ENCODE assay signal across 12 mouse cellular contexts in genomic region chr8:94694701-94695100, GRCm38 (mm10). TPM values are rescaled to one million over a fixed set of nuclear protein-coding genes. Genes with fewer than 3 reads are reported as not detected.
A peak's percentile ranks its signal among the peaks of the same experiment; 100 is the strongest.
DNase-seq lines count a peak whose midpoint lies in the region; ATAC-seq and TF ChIP-seq lines count a peak whose summit lies in the region.
"Had no signal": no experiment of that assay in that cellular context is flagged by ENCODE, and none has a peak within 500 bp of the region (broad histone marks: within the 10 kb centered on the region; RNA-seq: fewer than 3 reads in every experiment).

No protein-coding gene starts in this region.

- no peak for ATAC-seq in kidney, embryonic 15.5 days (replicated peaks; ENCODE audit: low FRiP score)
- ATAC-seq in intestine, embryonic 16.5 days: no peak
- ATAC-seq in heart, embryonic 11.5 days (replicated peaks; ENCODE audit: insufficient number of reproducible peaks, low FRiP score, low TSS enrichment): no peak
- ATAC-seq in megakaryocyte progenitor cell, adult 5-6 weeks (replicated peaks; ENCODE audit: poor library complexity): no peak

- H3K9me3 ChIP-seq in kidney, embryonic 15.5 days (replicated peaks): no peaks in the 10 kb centered on the region
- H3K9me3 ChIP-seq in CH12.LX (replicated peaks; ENCODE audit: low read length): no peaks in the 10 kb centered on the region
- no peaks in the 10 kb centered on the region for H3K9me3 ChIP-seq in intestine, embryonic 16.5 days (ENCODE audit: control insufficient read depth, low read length)
- H3K9me3 ChIP-seq in heart, embryonic 11.5 days (replicated peaks; ENCODE audit: control insufficient read depth, low read length): no peaks in the 10 kb centered on the region

- TF ChIP-seq POLR2A in CH12.LX (IDR thresholded peaks at IDR 0.05; ENCODE audit: low read depth, low read length): no peak

- H3K36me3 ChIP-seq in kidney, embryonic 15.5 days: no peaks in the 10 kb centered on the region
- no peaks in the 10 kb centered on the region for H3K36me3 ChIP-seq in CH12.LX (replicated peaks in 1 of 2; ENCODE audit: control insufficient read depth in 1 of 2, insufficient read depth in 1 of 2, low read length in 1 of 2)
- no peaks in the 10 kb centered on the region for H3K36me3 ChIP-seq in intestine, embryonic 16.5 days (ENCODE audit: control insufficient read depth, insufficient read depth, low read length)
- no peaks in the 10 kb centered on the region for H3K36me3 ChIP-seq in heart, embryonic 11.5 days (ENCODE audit: control insufficient read depth, insufficient read depth, low read length)

- peak overlapping the region; percentile 75 for H3K4me2 ChIP-seq in kidney, embryonic 15.5 days
- H3K4me2 ChIP-seq in CH12.LX (ENCODE audit: insufficient read depth, low read depth, poor library complexity, severe bottlenecking): peak overlapping the region; percentile 70
- peak overlapping the region; percentile 85; the same call in 1 of the 2 replicates for H3K4me2 ChIP-seq in intestine, embryonic 16.5 days (ENCODE audit: low read depth, low read length)
- H3K4me2 ChIP-seq in heart, embryonic 11.5 days: no peak overlapping the region

- peak overlapping the region; percentile 50 for H3K4me3 ChIP-seq in kidney, embryonic 15.5 days (replicated peaks)
- H3K4me3 ChIP-seq in CH12.LX (replicated peaks in 1 of 3; ENCODE audit: low read depth in 2 of 3, low read length in 2 of 3, poor library complexity in 1 of 3): peak overlapping the region in 2 of 3 experiments; percentile 35 to 43
- H3K4me3 ChIP-seq in intestine, embryonic 16.5 days (ENCODE audit: low read length): peak overlapping the region; percentile 64
- H3K4me3 ChIP-seq in heart, embryonic 11.5 days (ENCODE audit: low read depth, low read length): no peak overlapping the region

- TF ChIP-seq EP300 in CH12.LX (IDR thresholded peaks at IDR 0.05; ENCODE audit: low read length): no peak

- H3K4me1 ChIP-seq in kidney, embryonic 15.5 days: peaks cover 21% of the 10 kb centered on the region
- peaks cover 11 to 30% of the 10 kb centered on the region in 2 experiments; a peak in 3 of 4 replicates for H3K4me1 ChIP-seq in CH12.LX (ENCODE audit: control insufficient read depth in 1 of 2, insufficient read depth in 2 of 2)
- H3K4me1 ChIP-seq in intestine, embryonic 16.5 days (ENCODE audit: control insufficient read depth, insufficient read depth, low read length): peaks cover 9% of the 10 kb centered on the region
- H3K4me1 ChIP-seq in heart, embryonic 11.5 days (ENCODE audit: control insufficient read depth, insufficient read depth, low read length): peaks cover 7% of the 10 kb centered on the region; the same call in 1 of the 2 replicates

- no peak overlapping the region for H3K27ac ChIP-seq in kidney, embryonic 15.5 days
- H3K27ac ChIP-seq in CH12.LX (ENCODE audit: insufficient read depth, low read depth): no peak overlapping the region
- no peak overlapping the region for H3K27ac ChIP-seq in intestine, embryonic 16.5 days (ENCODE audit: low read length)
- no peak overlapping the region for H3K27ac ChIP-seq in heart, embryonic 11.5 days (ENCODE audit: low read depth, low read length)

- in situ Hi-C loops in CH12.LX (cut with MboI; ENCODE audit: low pct_ligation_motif_present, low pct_unique_long_range_greater_than_20kb, low sequenced_read_pairs): loop anchor here (10.0 kb wide), 3 partner anchors 100 to 360 kb away; no protein-coding TSS in a partner anchor

- dilution Hi-C loops in CH12.LX (cut with MboI; ENCODE audit: extremely low pct_ligation_motif_present, extremely low pct_unique_long_range_greater_than_20kb, low sequenced_read_pairs): no loop called here

- no peak overlapping the region for H3K9ac ChIP-seq in kidney, embryonic 15.5 days
- H3K9ac ChIP-seq in CH12.LX (ENCODE audit: insufficient read depth, low read depth): peak overlapping the region; percentile 8
- H3K9ac ChIP-seq in intestine, embryonic 16.5 days (ENCODE audit: low read depth, low read length): no peak overlapping the region
- no peak overlapping the region for H3K9ac ChIP-seq in heart, embryonic 11.5 days (ENCODE audit: low read depth, low read length)

- no peak for TF ChIP-seq RAD21 in CH12.LX (IDR thresholded peaks at IDR 0.05; ENCODE audit: low read depth, low read length)

- no peak for TF ChIP-seq CTCF in CH12.LX (conservative IDR thresholded peaks at IDR 0.05 in 1 of 2, IDR thresholded peaks at IDR 0.05 in 1 of 2; ENCODE audit: low read depth in 2 of 2, low read length in 2 of 2)

- H3K79me2 ChIP-seq in CH12.LX (replicated peaks; ENCODE audit: control insufficient read depth, extremely low read depth, insufficient read depth, poor library complexity, severe bottlenecking): no peaks in the 10 kb centered on the region; the same call in 1 of the 2 replicates

- DNase-seq in kidney, postnatal 10 days: no peak
- DNase-seq in CH12.LX (ENCODE audit: extremely low read depth) (no peak), ZHBTc4 (ENCODE audit: low read depth, low spot score) (peak; percentile 33)
- DNase-seq in testis, postnatal 10 days (ENCODE audit: low spot score): no peak
- DNase-seq: cerebellum, postnatal 14 days; gastrocnemius, postnatal 25 days; kidney, adult 9 months had no signal

- 5% methylated on average over 6 of the region's 6 CpGs for WGBS in kidney, embryonic 15.5 days
- WGBS in intestine, embryonic 16.5 days: 15% methylated on average over 6 of the region's 6 CpGs
- 4% methylated on average over 6 of the region's 6 CpGs for WGBS in heart, embryonic 11.5 days (ENCODE audit: insufficient replicate concordance)

- peaks cover 65% of the 10 kb centered on the region for H3K27me3 ChIP-seq in kidney, embryonic 15.5 days
- peaks cover 27% of the 10 kb centered on the region for H3K27me3 ChIP-seq in CH12.LX (replicated peaks)
- H3K27me3 ChIP-seq in intestine, embryonic 16.5 days (replicated peaks; ENCODE audit: control insufficient read depth, insufficient read depth, low read length): peaks cover 18% of the 10 kb centered on the region
- H3K27me3 ChIP-seq in heart, embryonic 11.5 days (ENCODE audit: control insufficient read depth, insufficient read depth, low read length): peaks cover 64% of the 10 kb centered on the region

TF ChIP-seq in CH12.LX, 34 proteins besides CTCF, POLR2A, EP300 and RAD21:
- 0 out of 2 replicates have a peak, but pooled peaks have one; percentile 8 for TF ChIP-seq MEF2A (IDR thresholded peaks at IDR 0.05; ENCODE audit: borderline replicate concordance, low read depth, low read length)
- TF ChIP-seq SIN3A (IDR thresholded peaks at IDR 0.05; ENCODE audit: low read length): 0 out of 2 replicates have a peak, but pooled peaks have one; percentile 23
- TF ChIP-seq JUND (conservative IDR thresholded peaks at IDR 0.05; ENCODE audit: low read depth, low read length): no peak
- TF ChIP-seq MYC (IDR thresholded peaks at IDR 0.05; ENCODE audit: low read depth, low read length): 0 out of 2 replicates have a peak, but pooled peaks have one; percentile 2

RNA-seq across cellular contexts. Expression of gene Pllp, which starts 1.4 kb away (rescaled TPM):
- polyA plus RNA-seq in kidney, embryonic 15.5 days (2015; fragmentation: Nextera tagmentation; extraction: Ambion mirVana): 12.1 and 13.1 TPM in 2 replicates
- 25.9 and 29.5 TPM in 2 replicates for total RNA-seq in CH12.LX (2012; rRNA removed)
- total RNA-seq in CH12.LX (2014; rRNA removed): 5.1 and 5.3 TPM in 2 replicates
- 3.7 and 6.1 TPM in 2 replicates for polyA plus RNA-seq in CH12.LX (2012; ENCODE audit: insufficient read length, low read depth)
- 55.6 and 64.0 TPM in 2 replicates for polyA plus RNA-seq in intestine, embryonic 16.5 days (2015; fragmentation: Nextera tagmentation; extraction: Ambion mirVana)
- polyA plus RNA-seq in heart, embryonic 11.5 days (2014; fragmentation: Nextera tagmentation; extraction: Ambion mirVana): not detected in 2 replicates
- not detected in 2 replicates for total RNA-seq in megakaryocyte progenitor cell, adult 5-6 weeks (2015)
- total RNA-seq in megakaryocyte progenitor cell, adult 5-6 weeks (2017): not detected in 2 replicates

RNA-seq across cellular contexts. Expression of gene Arl2bp, which starts 28.3 kb away (rescaled TPM):
- polyA plus RNA-seq in kidney, embryonic 15.5 days (2015; fragmentation: Nextera tagmentation; extraction: Ambion mirVana): 138 and 142 TPM in 2 replicates
- 24.8 and 29.4 TPM in 2 replicates for total RNA-seq in CH12.LX (2012; rRNA removed)
- 71.2 and 85.1 TPM in 2 replicates for total RNA-seq in CH12.LX (2014; rRNA removed)
- polyA plus RNA-seq in CH12.LX (2012; ENCODE audit: insufficient read length, low read depth): 107 and 114 TPM in 2 replicates
- polyA plus RNA-seq in intestine, embryonic 16.5 days (2015; fragmentation: Nextera tagmentation; extraction: Ambion mirVana): 104 and 106 TPM in 2 replicates
- polyA plus RNA-seq in heart, embryonic 11.5 days (2014; fragmentation: Nextera tagmentation; extraction: Ambion mirVana): 44.2 and 65.2 TPM in 2 replicates
- total RNA-seq in megakaryocyte progenitor cell, adult 5-6 weeks (2015): 21.1 and 26.4 TPM in 2 replicates
- total RNA-seq in megakaryocyte progenitor cell, adult 5-6 weeks (2017): 73.3 and 75.1 TPM in 2 replicates

RNA-seq across cellular contexts. Expression of gene Ccl22, which starts 50.7 kb away (rescaled TPM):
- polyA plus RNA-seq in kidney, embryonic 15.5 days (2015; fragmentation: Nextera tagmentation; extraction: Ambion mirVana): not detected in 2 replicates
- total RNA-seq in CH12.LX (2012; rRNA removed) (1,648 and 3,114 TPM in 2 replicates), CH12.LX (2014; rRNA removed) (1,111 and 1,396 TPM in 2 replicates)
- 4,019 and 4,546 TPM in 2 replicates for polyA plus RNA-seq in CH12.LX (2012; ENCODE audit: insufficient read length, low read depth)
- 0.10 TPM in 1 of 2 replicates, not detected in the other for polyA plus RNA-seq in intestine, embryonic 16.5 days (2015; fragmentation: Nextera tagmentation; extraction: Ambion mirVana)
- polyA plus RNA-seq in heart, embryonic 11.5 days (2014; fragmentation: Nextera tagmentation; extraction: Ambion mirVana): not detected in 2 replicates
- not detected in 2 replicates for total RNA-seq in megakaryocyte progenitor cell, adult 5-6 weeks (2015)
- total RNA-seq in megakaryocyte progenitor cell, adult 5-6 weeks (2017): not detected in 2 replicates
- total RNA-seq: gastrocnemius, postnatal 25 days had no signal
- polyA plus RNA-seq: heart, postnatal 0 days had no signal

Comparison
In these comparisons a context has a peak if more than half of its experiments do, and no peak if none do; other contexts are left out.
1. RNA of gene Ccl22, which starts 50.7 kb away (polyA plus RNA-seq): 4,019 to 4,546 TPM in CH12.LX; 0.10 TPM in intestine, embryonic 16.5 days, not detected in kidney, embryonic 15.5 days and not detected in heart, embryonic 11.5 days; every median in the first group is over 1,000 times any median in the second.